In the genomic region with DNA sequence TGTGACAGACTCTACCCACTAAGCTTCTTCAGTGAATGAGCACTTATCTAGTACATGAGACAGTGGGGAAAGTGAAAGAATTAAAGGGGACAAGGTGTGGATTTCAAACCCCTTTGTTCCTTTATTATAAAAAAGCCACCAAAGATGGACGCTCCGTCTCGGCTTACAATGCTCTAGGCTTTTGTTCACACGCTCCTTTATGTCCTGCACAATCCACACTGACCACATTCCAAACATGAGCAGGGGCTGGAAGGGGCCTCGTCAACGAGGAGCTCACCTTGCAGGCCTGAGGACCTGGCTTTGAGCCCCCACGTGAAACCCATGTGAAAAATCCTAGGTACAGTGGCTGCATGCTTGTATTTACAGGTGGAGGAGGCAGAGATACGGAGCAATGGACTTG, we compare ENCODE assay signal across 23 mouse cellular contexts. TPM values are rescaled to one million over a fixed set of nuclear protein-coding genes. Genes with fewer than 3 reads are reported as not detected.
A peak's percentile ranks its signal among the peaks of the same experiment; 100 is the strongest.
DNase-seq lines count a peak whose midpoint lies in the region; ATAC-seq and TF ChIP-seq lines count a peak whose summit lies in the region.
"Had no signal": no experiment of that assay in that cellular context is flagged by ENCODE, and none has a peak within 500 bp of the region (broad histone marks: within the 10 kb centered on the region; RNA-seq: fewer than 3 reads in every experiment).

No protein-coding gene starts in this region.

- H3K27ac ChIP-seq in heart, embryonic 15.5 days = 0 out of 2 replicates have a peak overlapping the region, but pooled peaks have one; percentile 83
- H3K27ac ChIP-seq in heart, embryonic 12.5 days (ENCODE audit: poor library complexity, severe bottlenecking) = no peak overlapping the region
- peak overlapping the region; percentile 60 for H3K27ac ChIP-seq in midbrain, embryonic 14.5 days (replicated peaks; ENCODE audit: low read depth, low read length)
- no peak overlapping the region for H3K27ac ChIP-seq in midbrain, postnatal 0 days (ENCODE audit: low read depth, low read length)
- peak overlapping the region; percentile 58 for H3K27ac ChIP-seq in hindbrain, embryonic 14.5 days
- H3K27ac ChIP-seq: kidney, embryonic 15.5 days; limb, embryonic 12.5 days; liver, embryonic 13.5 days; macrophage had no signal

- no peak overlapping the region for H3K4me2 ChIP-seq in heart, embryonic 15.5 days
- no peak overlapping the region for H3K4me2 ChIP-seq in heart, embryonic 12.5 days
- H3K4me2 ChIP-seq in midbrain, embryonic 14.5 days (ENCODE audit: low read length) = no peak overlapping the region
- no peak overlapping the region for H3K4me2 ChIP-seq in midbrain, postnatal 0 days (ENCODE audit: low read depth, low read length, poor library complexity, severe bottlenecking)
- H3K4me2 ChIP-seq in hindbrain, embryonic 14.5 days (replicated peaks) = no peak overlapping the region
- H3K4me2 ChIP-seq: forebrain, embryonic 15.5 days; heart, embryonic 13.5 days; kidney, embryonic 15.5 days; limb, embryonic 12.5 days; liver, embryonic 13.5 days; midbrain, embryonic 12.5 days had no signal

- H3K9me3 ChIP-seq in heart, embryonic 15.5 days (replicated peaks) = no peaks in the 10 kb centered on the region
- H3K9me3 ChIP-seq in heart, embryonic 12.5 days (replicated peaks) = no peaks in the 10 kb centered on the region
- H3K9me3 ChIP-seq in midbrain, embryonic 14.5 days (ENCODE audit: control insufficient read depth, low read length) = no peaks in the 10 kb centered on the region
- no peaks in the 10 kb centered on the region for H3K9me3 ChIP-seq in midbrain, postnatal 0 days (ENCODE audit: low read length)
- no peaks in the 10 kb centered on the region for H3K9me3 ChIP-seq in hindbrain, embryonic 14.5 days (ENCODE audit: control insufficient read depth, low read length)
- H3K9me3 ChIP-seq: forebrain, embryonic 15.5 days; heart, embryonic 13.5 days; kidney, embryonic 15.5 days; limb, embryonic 12.5 days; liver, embryonic 13.5 days; midbrain, embryonic 12.5 days had no signal

- no peaks in the 10 kb centered on the region for H3K27me3 ChIP-seq in heart, embryonic 15.5 days
- no peaks in the 10 kb centered on the region for H3K27me3 ChIP-seq in heart, embryonic 12.5 days (replicated peaks)
- no peaks in the 10 kb centered on the region for H3K27me3 ChIP-seq in midbrain, embryonic 14.5 days (ENCODE audit: control insufficient read depth, insufficient read depth, low read length)
- no peaks in the 10 kb centered on the region for H3K27me3 ChIP-seq in midbrain, postnatal 0 days (ENCODE audit: insufficient read depth, low read length)
- H3K27me3 ChIP-seq in hindbrain, embryonic 14.5 days (ENCODE audit: control insufficient read depth, insufficient read depth, low read length) = no peaks in the 10 kb centered on the region
- H3K27me3 ChIP-seq: forebrain, embryonic 15.5 days; heart, embryonic 13.5 days; kidney, embryonic 15.5 days; limb, embryonic 12.5 days; liver, embryonic 13.5 days; midbrain, embryonic 12.5 days; Patski had no signal

- H3K9ac ChIP-seq in heart, embryonic 15.5 days = no peak overlapping the region
- no peak overlapping the region for H3K9ac ChIP-seq in heart, embryonic 12.5 days
- H3K9ac ChIP-seq in midbrain, embryonic 14.5 days (replicated peaks; ENCODE audit: low read length) = no peak overlapping the region
- no peak overlapping the region for H3K9ac ChIP-seq in midbrain, postnatal 0 days (replicated peaks; ENCODE audit: low read length, poor library complexity, severe bottlenecking)
- H3K9ac ChIP-seq in hindbrain, embryonic 14.5 days = no peak overlapping the region
- H3K9ac ChIP-seq: forebrain, embryonic 15.5 days; kidney, embryonic 15.5 days; liver, embryonic 13.5 days; midbrain, embryonic 12.5 days had no signal

- ATAC-seq in heart, embryonic 15.5 days (replicated peaks; ENCODE audit: insufficient number of reproducible peaks, insufficient read depth, low FRiP score, low read depth) = no peak
- no peak for ATAC-seq in heart, embryonic 12.5 days (ENCODE audit: insufficient number of reproducible peaks, low FRiP score)
- no peak for ATAC-seq in midbrain, embryonic 14.5 days (ENCODE audit: low FRiP score, low TSS enrichment)
- no peak for ATAC-seq in midbrain, postnatal 0 days (ENCODE audit: low FRiP score)
- ATAC-seq in hindbrain, embryonic 14.5 days (ENCODE audit: low FRiP score) = no peak
- ATAC-seq: CD4-positive, CD25-positive, alpha-beta regulatory T cell, adult 4 months; intestine, postnatal 0 days; Patski had no signal

- H3K4me3 ChIP-seq in heart, embryonic 15.5 days = no peak overlapping the region
- no peak overlapping the region for H3K4me3 ChIP-seq in heart, embryonic 12.5 days
- H3K4me3 ChIP-seq in midbrain, embryonic 14.5 days (replicated peaks; ENCODE audit: low read depth, low read length) = no peak overlapping the region
- H3K4me3 ChIP-seq in midbrain, postnatal 0 days (ENCODE audit: low read depth, low read length) = no peak overlapping the region
- H3K4me3 ChIP-seq in hindbrain, embryonic 14.5 days (replicated peaks; ENCODE audit: low read length) = no peak overlapping the region
- H3K4me3 ChIP-seq: forebrain, embryonic 15.5 days; heart, embryonic 13.5 days; kidney, embryonic 15.5 days; limb, embryonic 12.5 days; liver, embryonic 13.5 days; midbrain, embryonic 12.5 days had no signal

- 71% methylated on average over 8 of the region's 8 CpGs for WGBS in heart, embryonic 15.5 days
- 65% methylated on average over 8 of the region's 8 CpGs for WGBS in heart, embryonic 12.5 days
- 36% methylated on average over 8 of the region's 8 CpGs for WGBS in midbrain, embryonic 14.5 days
- WGBS in midbrain, postnatal 0 days = 46% methylated on average over 8 of the region's 8 CpGs
- 37% methylated on average over 8 of the region's 8 CpGs for WGBS in hindbrain, embryonic 14.5 days

- H3K4me1 ChIP-seq in heart, embryonic 15.5 days (replicated peaks) = peaks cover 24% of the 10 kb centered on the region
- H3K4me1 ChIP-seq in heart, embryonic 12.5 days (replicated peaks) = peaks cover 20% of the 10 kb centered on the region
- 0 out of 2 replicates have a peak, but pooled peaks cover 8% of the 10 kb centered on the region for H3K4me1 ChIP-seq in midbrain, embryonic 14.5 days (ENCODE audit: control insufficient read depth, insufficient read depth, low read length)
- H3K4me1 ChIP-seq in midbrain, postnatal 0 days (ENCODE audit: insufficient read depth, low read length) = no peaks in the 10 kb centered on the region
- peaks cover 12% of the 10 kb centered on the region for H3K4me1 ChIP-seq in hindbrain, embryonic 14.5 days (replicated peaks; ENCODE audit: control insufficient read depth, insufficient read depth, low read length)
- H3K4me1 ChIP-seq: liver, embryonic 13.5 days had no signal

- no peaks in the 10 kb centered on the region for H3K36me3 ChIP-seq in heart, embryonic 15.5 days
- H3K36me3 ChIP-seq in heart, embryonic 12.5 days = no peaks in the 10 kb centered on the region
- no peaks in the 10 kb centered on the region for H3K36me3 ChIP-seq in midbrain, embryonic 14.5 days (ENCODE audit: control insufficient read depth, insufficient read depth, low read length)
- no peaks in the 10 kb centered on the region for H3K36me3 ChIP-seq in midbrain, postnatal 0 days (ENCODE audit: insufficient read depth, low read length)
- H3K36me3 ChIP-seq in hindbrain, embryonic 14.5 days (replicated peaks; ENCODE audit: control insufficient read depth, insufficient read depth) = no peaks in the 10 kb centered on the region
- H3K36me3 ChIP-seq: forebrain, embryonic 15.5 days; heart, embryonic 13.5 days; kidney, embryonic 15.5 days; limb, embryonic 12.5 days; liver, embryonic 13.5 days; midbrain, embryonic 12.5 days had no signal

- no peak for TF ChIP-seq CTCF in midbrain, postnatal 0 days (IDR thresholded peaks at IDR 0.05)

- DNase-seq in embryo, embryonic 10 days (ENCODE audit: low spot score) = peak; percentile 22
- no peak for DNase-seq in embryo, embryonic 11 days
- DNase-seq in midbrain, embryonic 14.5 days = peak; percentile 18
- no peak for DNase-seq in midbrain, postnatal 0 days (ENCODE audit: low spot score)
- no peak for DNase-seq in hindbrain, embryonic 14.5 days (ENCODE audit: low spot score)
- DNase-seq in liver = no peak
- DNase-seq: cerebellum, adult 9-10 months; liver, embryonic 13.5 days; thymus, postnatal 36 days had no signal

RNA-seq across cellular contexts. Expression of gene Ntsr2, which starts 8.5 kb away (rescaled TPM):
- 0.13 and 0.29 TPM in 2 replicates for polyA plus RNA-seq in heart, embryonic 15.5 days (2015; fragmentation: Nextera tagmentation; extraction: Ambion mirVana)
- polyA plus RNA-seq in heart, embryonic 12.5 days (2016; fragmentation: Nextera tagmentation; extraction: Ambion mirVana) = not detected in 2 replicates
- 1.00 and 1.1 TPM in 2 replicates for polyA plus RNA-seq in midbrain, embryonic 14.5 days (2014; fragmentation: Nextera tagmentation; extraction: Ambion mirVana)
- 12.4 and 17.7 TPM in 2 replicates for total RNA-seq in midbrain, postnatal 0 days (2014; rRNA removed)
- 11.1 and 15.1 TPM in 2 replicates for polyA plus RNA-seq in midbrain, postnatal 0 days (2015; fragmentation: Nextera tagmentation; extraction: Ambion mirVana)
- 1.8 and 3.1 TPM in 2 replicates for polyA plus RNA-seq in hindbrain, embryonic 14.5 days (2014; fragmentation: Nextera tagmentation; extraction: Ambion mirVana)
- total RNA-seq: common myeloid progenitor, adult 5-6 weeks; ES-E14; hematopoietic stem cell, adult 5-6 weeks had no signal
- polyA plus RNA-seq: CD4-positive, CD25-positive, alpha-beta regulatory T cell, adult 4 months; heart, embryonic 13.5 days; intestine, postnatal 0 days; limb, embryonic 12.5 days; liver, embryonic 13.5 days; macrophage; midbrain, embryonic 12.5 days; Patski had no signal

RNA-seq across cellular contexts. Expression of gene Lpin1, which starts 33.9 kb away (rescaled TPM):
- polyA plus RNA-seq in heart, embryonic 15.5 days (2015; fragmentation: Nextera tagmentation; extraction: Ambion mirVana) = 6.8 TPM in 2 replicates
- polyA plus RNA-seq in heart, embryonic 12.5 days (2016; fragmentation: Nextera tagmentation; extraction: Ambion mirVana) = 6.5 and 6.9 TPM in 2 replicates
- polyA plus RNA-seq in midbrain, embryonic 14.5 days (2014; fragmentation: Nextera tagmentation; extraction: Ambion mirVana) = 21.0 and 27.1 TPM in 2 replicates
- 20.5 and 21.6 TPM in 2 replicates for total RNA-seq in midbrain, postnatal 0 days (2014; rRNA removed)
- polyA plus RNA-seq in midbrain, postnatal 0 days (2015; fragmentation: Nextera tagmentation; extraction: Ambion mirVana) = 11.6 and 12.1 TPM in 2 replicates
- polyA plus RNA-seq in hindbrain, embryonic 14.5 days (2014; fragmentation: Nextera tagmentation; extraction: Ambion mirVana) = 18.0 and 19.1 TPM in 2 replicates

Comparison
In these comparisons a context has a peak if more than half of its experiments do, and no peak if none do; other contexts are left out.
1. DNase-seq: peak in embryo, embryonic 10 days (single experiment) and midbrain, embryonic 14.5 days (single experiment); none in embryo, embryonic 11 days (single experiment), midbrain, postnatal 0 days (single experiment), hindbrain, embryonic 14.5 days (single experiment) and liver (single experiment).
2. H3K27ac ChIP-seq: peak in heart, embryonic 15.5 days (single experiment), midbrain, embryonic 14.5 days (single experiment) and hindbrain, embryonic 14.5 days (single experiment); none in heart, embryonic 12.5 days (single experiment) and midbrain, postnatal 0 days (single experiment).